Mouse (Mus musculus): ENCODE data around the gene Pdhx. TPM values are rescaled to one million over a fixed set of nuclear protein-coding genes. Genes with fewer than 3 reads are reported as not detected.

Pdhx gene
- total and polyA plus RNA-seq, 3 experiments: 5.0 to 36.1 (median 30.8) TPM

DNA sequence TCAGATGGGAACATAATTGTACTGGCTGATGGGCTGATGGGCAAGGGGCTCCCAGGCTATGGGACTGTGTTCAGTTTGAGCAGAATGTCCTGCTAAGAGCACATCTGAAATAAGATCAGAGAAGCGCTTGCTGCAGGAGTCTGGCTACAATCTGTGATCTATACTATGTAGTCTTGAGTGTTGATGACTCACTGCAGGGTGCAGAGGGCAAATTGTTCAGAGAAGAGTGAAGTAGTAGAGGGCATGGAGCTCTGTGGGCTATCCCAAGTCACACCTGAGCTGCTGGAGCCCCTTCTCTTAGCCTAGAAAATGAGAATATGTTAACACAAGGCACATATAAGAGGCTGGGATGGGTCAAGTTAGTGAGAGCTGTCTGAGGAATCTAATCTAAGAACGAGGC is 93.8 kb downstream of the Pdhx start:
- no peak for ATAC-seq (ENCODE audit: extremely low read depth, insufficient number of reproducible peaks, low FRiP score, poor library complexity, severe bottlenecking)
- peaks cover 3% of the 10 kb centered on the region; the same call in 1 of the 2 replicates for H3K4me1 ChIP-seq (ENCODE audit: insufficient read depth, low read depth, low read length)

DNA sequence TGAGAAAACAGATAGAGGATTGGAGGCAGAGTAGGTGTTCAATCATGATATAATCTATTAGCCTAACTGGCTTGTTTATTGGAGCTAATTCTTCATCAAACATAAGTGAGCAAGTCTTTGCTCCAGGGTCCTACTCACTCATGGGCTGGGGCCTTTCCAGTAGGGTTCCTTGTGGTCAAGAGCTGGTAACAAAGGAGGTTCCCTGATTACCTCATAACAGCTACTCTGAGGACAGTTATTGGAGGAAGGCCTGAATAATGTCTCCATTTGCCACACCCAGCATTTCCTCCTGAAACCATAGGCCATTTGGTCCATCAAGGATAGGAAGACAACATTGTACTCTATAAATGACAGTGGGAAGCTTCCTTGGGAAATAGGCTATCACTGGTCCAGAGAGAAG is 94.2 kb downstream of the Pdhx start:
- TF ChIP-seq POLR2AphosphoS5 (IDR thresholded peaks at IDR 0.05; ENCODE audit: insufficient replicate concordance, low read depth, low read length) (no peak), GATA1 (IDR thresholded peaks at IDR 0.05; ENCODE audit: borderline replicate concordance, low read length) (no peak), CTCF (IDR thresholded peaks at IDR 0.05; ENCODE audit: low read depth, low read length) (no peak), GATA2 (IDR thresholded peaks at IDR 0.05; ENCODE audit: borderline replicate concordance, low read depth, low read length) (no peak), TAL1 (conservative IDR thresholded peaks at IDR 0.05; ENCODE audit: low read depth, low read length) (no peak)
- Histone ChIP-seq H3K4me1 (ENCODE audit: insufficient read depth, low read depth, low read length) (peaks cover 3% of the 10 kb centered on the region; the same call in 1 of the 2 replicates), H3K36me3 (replicated peaks) (no peaks in the 10 kb centered on the region), H3K9me3 (replicated peaks) (no peaks in the 10 kb centered on the region), H3K27me3 (ENCODE audit: insufficient read depth, low read length) (peaks cover 37% of the 10 kb centered on the region), H3K4me3 (ENCODE audit: low read depth, low read length) (no peak overlapping the region)
- ATAC-seq (ENCODE audit: extremely low read depth, insufficient number of reproducible peaks, low FRiP score, poor library complexity, severe bottlenecking): no peak
- no peak for DNase-seq (ENCODE audit: low spot score)

More for the DNA sequence above, 93.8 kb downstream of the Pdhx start:
- TF ChIP-seq GATA2 (IDR thresholded peaks at IDR 0.05; ENCODE audit: borderline replicate concordance, low read depth, low read length) (no peak), TAL1 (conservative IDR thresholded peaks at IDR 0.05; ENCODE audit: low read depth, low read length) (no peak), CTCF (IDR thresholded peaks at IDR 0.05; ENCODE audit: low read depth, low read length) (no peak), POLR2AphosphoS5 (IDR thresholded peaks at IDR 0.05; ENCODE audit: insufficient replicate concordance, low read depth, low read length) (no peak), GATA1 (IDR thresholded peaks at IDR 0.05; ENCODE audit: borderline replicate concordance, low read length) (no peak)
- H3K9me3 ChIP-seq (replicated peaks): no peaks in the 10 kb centered on the region
- H3K36me3 ChIP-seq (replicated peaks): no peaks in the 10 kb centered on the region
- H3K27me3 ChIP-seq (ENCODE audit: insufficient read depth, low read length): peaks cover 33% of the 10 kb centered on the region
- H3K4me3 ChIP-seq (ENCODE audit: low read depth, low read length): no peak overlapping the region
- DNase-seq (ENCODE audit: low spot score): no peak

DNA sequence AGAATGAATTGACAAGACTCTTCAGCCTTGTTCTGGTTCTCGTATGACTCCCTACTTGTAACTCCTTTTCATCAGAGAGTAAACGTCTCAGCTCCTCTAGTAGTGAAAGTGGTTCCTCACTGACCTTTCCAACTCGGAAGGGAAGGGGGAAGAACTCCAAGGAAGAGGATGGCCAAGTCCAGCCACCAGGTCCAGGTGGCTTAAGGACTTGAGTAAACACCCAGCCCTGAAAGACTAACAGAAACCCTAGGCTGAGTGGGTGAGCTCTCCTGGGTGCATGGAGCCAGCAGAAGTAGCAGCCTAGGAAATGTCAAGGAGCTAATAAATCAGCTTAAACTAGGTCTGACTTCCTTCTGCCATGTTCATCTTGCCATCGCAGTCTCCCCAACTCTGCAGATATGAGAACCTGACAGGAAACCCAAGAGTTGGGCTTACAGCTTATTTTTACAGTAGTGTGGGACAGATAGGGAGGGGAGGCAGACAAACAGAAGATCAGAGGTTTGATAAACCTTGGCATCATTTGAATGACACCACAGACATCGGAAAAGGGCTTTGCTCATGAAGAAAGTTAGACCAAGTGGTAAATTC is 97.9 kb downstream of the Pdhx start:
- H3K36me3 ChIP-seq (replicated peaks): no peaks in the 10 kb centered on the region
- H3K27me3 ChIP-seq (ENCODE audit: insufficient read depth, low read length): peaks cover 40% of the 10 kb centered on the region
- no peak overlapping the region for H3K4me3 ChIP-seq (ENCODE audit: low read depth, low read length)
- no peak for ATAC-seq (ENCODE audit: extremely low read depth, insufficient number of reproducible peaks, low FRiP score, poor library complexity, severe bottlenecking)
- TF ChIP-seq GATA1 (IDR thresholded peaks at IDR 0.05; ENCODE audit: borderline replicate concordance, low read length) (no peak), CTCF (IDR thresholded peaks at IDR 0.05; ENCODE audit: low read depth, low read length) (no peak), TAL1 (conservative IDR thresholded peaks at IDR 0.05; ENCODE audit: low read depth, low read length) (no peak)
- no peaks in the 10 kb centered on the region for H3K9me3 ChIP-seq (replicated peaks)
- DNase-seq (ENCODE audit: low spot score): no peak
- peaks cover 3% of the 10 kb centered on the region; the same call in 1 of the 2 replicates for H3K4me1 ChIP-seq (ENCODE audit: insufficient read depth, low read depth, low read length)

DNA sequence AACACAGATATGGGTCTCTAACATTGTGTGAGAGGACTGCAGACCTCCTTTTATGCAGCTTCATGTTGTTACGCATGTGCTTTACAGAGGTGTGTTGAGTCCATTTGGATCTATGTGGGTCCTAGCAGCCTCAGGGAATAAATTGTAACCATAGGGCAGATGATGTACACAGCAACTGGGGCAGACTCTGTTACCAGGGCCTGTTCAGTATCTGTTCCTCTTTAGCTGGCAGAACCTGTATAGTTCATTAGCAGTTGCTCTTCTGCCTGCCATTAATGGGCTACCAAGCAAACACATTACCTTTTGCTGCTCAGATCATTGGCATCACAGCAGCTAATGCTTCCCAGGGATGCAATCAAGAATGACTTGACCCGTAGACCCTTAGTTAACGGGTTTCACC is 100.2 kb downstream of the Pdhx start:
- no peaks in the 10 kb centered on the region for H3K36me3 ChIP-seq (replicated peaks)
- H3K4me3 ChIP-seq (ENCODE audit: low read depth, low read length): no peak overlapping the region
- no peaks in the 10 kb centered on the region for H3K9me3 ChIP-seq (replicated peaks)
- DNase-seq (ENCODE audit: low spot score): no peak
- ATAC-seq (ENCODE audit: extremely low read depth, insufficient number of reproducible peaks, low FRiP score, poor library complexity, severe bottlenecking): no peak
- TF ChIP-seq TAL1 (conservative IDR thresholded peaks at IDR 0.05; ENCODE audit: low read depth, low read length): no peak
- TF ChIP-seq CTCF (IDR thresholded peaks at IDR 0.05; ENCODE audit: low read depth, low read length): no peak
- no peak for TF ChIP-seq GATA1 (IDR thresholded peaks at IDR 0.05; ENCODE audit: borderline replicate concordance, low read length)
- TF ChIP-seq GATA2 (IDR thresholded peaks at IDR 0.05; ENCODE audit: borderline replicate concordance, low read depth, low read length): no peak
- TF ChIP-seq POLR2AphosphoS5 (IDR thresholded peaks at IDR 0.05; ENCODE audit: insufficient replicate concordance, low read depth, low read length): no peak
- H3K27me3 ChIP-seq (ENCODE audit: insufficient read depth, low read length): peaks cover 39% of the 10 kb centered on the region
- H3K4me1 ChIP-seq (ENCODE audit: insufficient read depth, low read depth, low read length): peaks cover 3% of the 10 kb centered on the region; the same call in 1 of the 2 replicates

DNA sequence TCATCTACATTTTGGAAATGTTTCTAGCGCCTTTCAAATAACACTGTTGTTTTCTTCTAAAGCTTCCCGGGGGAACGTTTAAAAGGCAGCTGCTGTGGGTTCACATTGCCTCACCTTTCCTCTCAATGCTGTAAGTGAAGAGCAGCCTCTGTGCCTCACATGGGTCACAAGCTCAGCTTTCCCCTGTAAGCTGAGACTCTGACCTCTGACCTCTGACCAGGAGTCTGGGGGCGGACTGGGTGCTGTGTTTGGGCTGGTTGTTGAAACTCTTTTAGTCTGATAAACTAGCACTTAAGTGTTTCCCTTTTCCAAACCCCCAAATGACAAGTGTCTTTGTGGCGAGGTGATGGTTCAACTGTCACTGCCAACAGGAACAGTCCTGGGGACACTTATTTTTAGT is 100.7 kb downstream of the Pdhx start:
- Histone ChIP-seq H3K4me1 (ENCODE audit: insufficient read depth, low read depth, low read length) (peaks cover 3% of the 10 kb centered on the region; the same call in 1 of the 2 replicates), H3K4me3 (ENCODE audit: low read depth, low read length) (no peak overlapping the region), H3K27me3 (ENCODE audit: insufficient read depth, low read length) (peaks cover 39% of the 10 kb centered on the region), H3K9me3 (replicated peaks) (no peaks in the 10 kb centered on the region), H3K36me3 (replicated peaks) (no peaks in the 10 kb centered on the region)
- DNase-seq (ENCODE audit: low spot score): no peak
- ATAC-seq (ENCODE audit: extremely low read depth, insufficient number of reproducible peaks, low FRiP score, poor library complexity, severe bottlenecking): no peak
- TF ChIP-seq POLR2AphosphoS5 (IDR thresholded peaks at IDR 0.05; ENCODE audit: insufficient replicate concordance, low read depth, low read length) (no peak), GATA1 (IDR thresholded peaks at IDR 0.05; ENCODE audit: borderline replicate concordance, low read length) (no peak), CTCF (IDR thresholded peaks at IDR 0.05; ENCODE audit: low read depth, low read length) (no peak), GATA2 (IDR thresholded peaks at IDR 0.05; ENCODE audit: borderline replicate concordance, low read depth, low read length) (no peak), TAL1 (conservative IDR thresholded peaks at IDR 0.05; ENCODE audit: low read depth, low read length) (no peak)

DNA sequence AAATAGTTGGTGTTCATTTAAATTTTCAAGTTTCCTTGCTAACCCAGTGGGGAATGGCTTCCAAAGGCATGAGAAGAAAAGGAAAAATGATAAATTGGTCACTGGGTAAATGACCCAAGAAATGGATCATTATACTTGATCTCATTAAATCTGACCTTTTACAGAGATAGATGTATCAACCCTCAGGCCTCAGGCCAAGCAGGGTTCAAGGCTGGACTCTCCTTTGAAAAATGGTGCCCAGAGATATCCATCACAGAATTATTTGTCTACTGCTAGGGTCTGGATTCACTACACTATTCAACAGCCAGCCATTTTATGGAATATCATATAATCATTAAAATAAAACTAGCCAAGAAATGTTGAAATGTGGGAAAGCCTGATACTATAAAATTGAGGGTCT is 101.4 kb downstream of the Pdhx start:
- H3K36me3 ChIP-seq (replicated peaks): no peaks in the 10 kb centered on the region
- ATAC-seq (ENCODE audit: extremely low read depth, insufficient number of reproducible peaks, low FRiP score, poor library complexity, severe bottlenecking) (no peak), DNase-seq (ENCODE audit: low spot score) (no peak)
- peaks cover 41% of the 10 kb centered on the region for H3K27me3 ChIP-seq (ENCODE audit: insufficient read depth, low read length)
- no peaks in the 10 kb centered on the region for H3K9me3 ChIP-seq (replicated peaks)
- no peak overlapping the region for H3K4me3 ChIP-seq (ENCODE audit: low read depth, low read length)
- TF ChIP-seq CTCF (IDR thresholded peaks at IDR 0.05; ENCODE audit: low read depth, low read length) (no peak), GATA2 (IDR thresholded peaks at IDR 0.05; ENCODE audit: borderline replicate concordance, low read depth, low read length) (no peak), POLR2AphosphoS5 (IDR thresholded peaks at IDR 0.05; ENCODE audit: insufficient replicate concordance, low read depth, low read length) (no peak), TAL1 (conservative IDR thresholded peaks at IDR 0.05; ENCODE audit: low read depth, low read length) (no peak), GATA1 (IDR thresholded peaks at IDR 0.05; ENCODE audit: borderline replicate concordance, low read length) (no peak)
- H3K4me1 ChIP-seq (ENCODE audit: insufficient read depth, low read depth, low read length): peaks cover 3% of the 10 kb centered on the region; the same call in 1 of the 2 replicates

Other genes starting within 250 kb of the Pdhx start
- gene Cd44, start 171.8 kb downstream of the Pdhx start, total RNA-seq (2014; fragmentation: Nextera tagmentation): 79.2 and 80.0 TPM in 2 replicates
- 39.8 and 40.7 TPM in 2 replicates for gene Cd44, start 171.8 kb downstream of the Pdhx start, total RNA-seq (2017)
- 2.9 and 5.5 TPM in 2 replicates for gene Cd44, start 171.8 kb downstream of the Pdhx start, polyA plus RNA-seq (2012)
- 47.4 and 68.4 TPM in 2 replicates for gene Apip, start 162 bp upstream of the Pdhx start, total RNA-seq (2014; fragmentation: Nextera tagmentation)
- gene Apip, start 162 bp upstream of the Pdhx start, total RNA-seq (2017): 51.9 and 54.5 TPM in 2 replicates
- 21.9 and 49.2 TPM in 2 replicates for gene Apip, start 162 bp upstream of the Pdhx start, polyA plus RNA-seq (2012)
- 15.6 and 21.1 TPM in 2 replicates for gene Ehf, start 229.8 kb upstream of the Pdhx start, total RNA-seq (2014; fragmentation: Nextera tagmentation)
- gene Ehf, start 229.8 kb upstream of the Pdhx start, total RNA-seq (2017): 0.64 and 0.98 TPM in 2 replicates
- 0.14 and 0.15 TPM in 2 replicates for gene Ehf, start 229.8 kb upstream of the Pdhx start, polyA plus RNA-seq (2012)